Mouse (Mus musculus): ENCODE measurements around the gene Zfp706. TPM values are rescaled to one million over a fixed set of nuclear protein-coding genes. Genes with fewer than 3 reads are reported as not detected.

Zfp706 gene
- polyA plus RNA-seq, 1 experiment from 2014 or later, result 407 TPM

DNA sequence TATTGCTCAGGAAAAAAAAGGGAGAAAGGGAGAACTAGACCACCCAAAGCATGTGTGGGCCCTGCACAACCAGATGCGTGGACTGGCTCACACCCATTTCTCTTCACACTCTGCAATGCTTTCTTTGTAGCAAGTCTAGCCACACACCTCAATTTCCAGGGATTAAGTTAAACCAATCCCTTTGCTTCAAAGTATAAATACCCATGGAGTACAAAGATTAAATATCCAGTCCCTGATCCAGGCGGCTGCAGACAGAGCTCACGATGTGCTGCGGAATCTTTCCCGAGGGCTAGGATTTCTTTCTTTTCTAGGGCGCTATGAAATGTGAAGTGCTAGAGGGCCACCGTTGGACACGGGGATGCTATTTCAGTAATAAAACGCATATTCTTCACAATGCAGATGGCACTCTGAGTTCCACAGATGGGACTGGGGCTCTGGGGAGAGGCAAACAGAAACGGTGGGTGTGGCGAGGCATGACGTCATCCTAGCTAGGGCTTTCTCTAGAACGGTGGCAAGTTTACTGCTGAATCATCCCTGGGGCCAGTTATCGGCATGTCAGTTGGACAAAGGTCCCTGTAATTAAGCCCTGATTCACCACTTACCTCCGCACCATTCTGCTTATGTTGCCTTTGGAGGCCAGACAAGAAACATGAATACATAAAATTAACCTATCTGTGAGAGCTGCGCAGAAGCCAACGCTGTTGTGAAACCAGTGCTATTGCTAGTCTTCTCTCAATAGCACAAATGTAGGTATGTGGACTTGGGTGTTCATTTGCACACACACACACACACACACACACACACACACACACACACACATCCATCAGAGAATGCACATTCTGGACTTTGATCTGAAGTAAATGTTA is 47.3 kb downstream of the Zfp706 start:
- H3K4me1 ChIP-seq (replicated peaks), result peaks cover 4% of the 10 kb centered on the region; the same call in 1 of the 2 replicates
- no peaks in the 10 kb centered on the region for H3K9me3 ChIP-seq
- H3K27me3 ChIP-seq, result no peaks in the 10 kb centered on the region
- WGBS, result 54% methylated on average over 17 of the region's 17 CpGs
- no peaks in the 10 kb centered on the region for H3K36me3 ChIP-seq
- H3K27ac ChIP-seq (replicated peaks), result peak overlapping the region; percentile 48
- peak overlapping the region; percentile 32 for H3K4me2 ChIP-seq
- peak; percentile 65; the same call in 1 of the 2 replicates for ATAC-seq (ENCODE audit: low FRiP score, low read depth)
- no peak overlapping the region for H3K9ac ChIP-seq
- H3K4me3 ChIP-seq, result no peak overlapping the region

DNA sequence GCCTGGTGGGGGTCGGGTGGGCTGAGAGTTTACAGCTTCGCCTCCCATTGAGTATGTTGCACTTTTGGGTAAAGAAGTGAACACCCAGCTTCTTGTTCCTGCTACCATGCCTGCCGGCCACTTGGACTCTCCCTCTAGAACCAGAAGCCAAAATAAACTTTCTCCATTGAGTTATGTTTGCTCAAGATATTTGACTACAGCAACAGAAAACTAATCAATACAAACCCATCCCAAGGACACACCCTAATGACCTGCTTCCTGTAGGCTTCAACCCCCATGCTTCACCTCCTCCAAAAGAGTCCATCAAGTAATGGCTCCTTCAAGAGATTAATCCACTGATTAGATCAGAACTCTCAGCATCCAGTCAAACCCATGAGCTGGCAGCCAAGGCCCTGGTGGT is 51.4 kb downstream of the Zfp706 start:
- H3K4me1 ChIP-seq (replicated peaks), result peaks cover 4% of the 10 kb centered on the region; the same call in 1 of the 2 replicates
- no peak overlapping the region for H3K27ac ChIP-seq (replicated peaks)
- ATAC-seq (ENCODE audit: low FRiP score, low read depth), result no peak
- H3K4me2 ChIP-seq, result no peak overlapping the region
- peaks cover 3% of the 10 kb centered on the region; the same call in 1 of the 2 replicates for H3K27me3 ChIP-seq
- WGBS, result 88% methylated on average over 3 of the region's 3 CpGs
- no peak overlapping the region for H3K9ac ChIP-seq
- H3K9me3 ChIP-seq, result no peaks in the 10 kb centered on the region
- H3K4me3 ChIP-seq, result no peak overlapping the region
- no peaks in the 10 kb centered on the region for H3K36me3 ChIP-seq

DNA sequence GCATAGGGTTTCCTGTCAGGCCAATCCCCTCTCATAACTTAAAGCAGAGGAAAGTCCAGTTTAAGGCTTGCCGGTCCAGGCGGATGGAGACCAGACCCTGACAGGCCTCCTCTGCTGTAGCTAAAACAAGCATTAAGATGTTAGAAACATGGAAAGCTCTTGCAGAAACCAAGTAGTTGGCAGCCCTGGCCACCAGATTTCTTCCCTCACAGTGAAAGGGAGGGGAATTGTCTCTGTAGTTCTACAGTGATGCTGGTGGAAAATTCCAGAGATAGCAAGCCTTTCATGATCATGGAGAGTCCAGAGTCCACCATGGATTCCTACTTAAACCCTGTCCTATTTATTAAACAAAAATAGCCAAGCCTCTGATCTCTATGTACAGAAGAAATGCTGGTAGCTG is 57.3 kb downstream of the Zfp706 start:
- H3K4me1 ChIP-seq (replicated peaks), result peaks cover 3% of the 10 kb centered on the region
- H3K9ac ChIP-seq, result no peak overlapping the region
- H3K9me3 ChIP-seq, result no peaks in the 10 kb centered on the region
- H3K4me2 ChIP-seq, result no peak overlapping the region
- no peak overlapping the region for H3K27ac ChIP-seq (replicated peaks)
- peaks cover 3% of the 10 kb centered on the region; the same call in 1 of the 2 replicates for H3K27me3 ChIP-seq
- no peaks in the 10 kb centered on the region for H3K36me3 ChIP-seq
- 94% methylated on average over 2 of the region's 2 CpGs for WGBS
- H3K4me3 ChIP-seq, result no peak overlapping the region
- no peak for ATAC-seq (ENCODE audit: low FRiP score, low read depth)

DNA sequence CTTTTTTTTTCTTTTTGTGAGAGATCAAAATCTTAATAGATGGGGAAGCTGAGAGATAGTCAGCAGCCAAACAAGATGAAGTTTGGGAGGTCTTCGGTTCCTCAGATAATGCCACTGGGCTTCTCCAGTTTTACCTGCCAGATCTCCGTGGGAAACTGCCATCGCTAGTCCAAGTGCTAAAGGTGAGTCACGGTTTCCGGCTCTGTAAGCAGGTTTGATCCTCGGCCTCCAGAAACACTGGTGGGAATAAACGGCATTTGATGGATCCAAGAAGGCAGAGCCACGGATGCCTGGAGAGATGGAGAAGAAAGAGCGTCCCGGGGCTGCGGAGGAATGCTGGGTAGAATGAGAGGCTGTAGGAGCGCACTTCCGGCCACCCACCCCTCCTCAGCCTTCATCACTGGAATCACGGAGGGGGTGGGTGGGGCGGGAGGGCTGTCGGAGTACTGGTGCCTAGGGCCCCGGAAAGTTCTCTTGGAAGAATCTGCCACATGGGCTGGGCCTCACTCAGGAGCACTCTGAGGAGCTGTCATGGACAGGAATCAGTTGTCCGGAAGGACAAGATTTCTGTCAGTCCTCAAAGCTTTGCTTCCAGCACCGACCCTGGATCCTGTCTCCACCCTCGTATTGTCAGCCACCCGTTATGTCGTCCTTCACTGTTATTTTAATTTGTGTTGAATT is 58.6 kb downstream of the Zfp706 start:
- Histone ChIP-seq H3K9me3 (no peaks in the 10 kb centered on the region), H3K9ac (no peak overlapping the region), H3K4me2 (no peak overlapping the region), H3K27me3 (no peaks in the 10 kb centered on the region), H3K4me3 (no peak overlapping the region), H3K27ac (replicated peaks) (no peak overlapping the region), H3K36me3 (no peaks in the 10 kb centered on the region), H3K4me1 (replicated peaks) (peaks cover 15% of the 10 kb centered on the region)
- no peak for ATAC-seq (ENCODE audit: low FRiP score, low read depth)
- 90% methylated on average over 22 of the region's 22 CpGs for WGBS
